Mouse (Mus musculus): Measurements from ENCODE around the gene Ptprj. TPM values are rescaled to one million over a fixed set of nuclear protein-coding genes. Genes with fewer than 3 reads are reported as not detected.
"Not testable (repeated sequence)": the region's sequence is repeated elsewhere in the genome, so short reads cannot be mapped to it uniquely, and the experiment has no call there.

Gene Ptprj
- total RNA-seq, 1 experiment from 2014 or later, result 22.7 TPM

DNA sequence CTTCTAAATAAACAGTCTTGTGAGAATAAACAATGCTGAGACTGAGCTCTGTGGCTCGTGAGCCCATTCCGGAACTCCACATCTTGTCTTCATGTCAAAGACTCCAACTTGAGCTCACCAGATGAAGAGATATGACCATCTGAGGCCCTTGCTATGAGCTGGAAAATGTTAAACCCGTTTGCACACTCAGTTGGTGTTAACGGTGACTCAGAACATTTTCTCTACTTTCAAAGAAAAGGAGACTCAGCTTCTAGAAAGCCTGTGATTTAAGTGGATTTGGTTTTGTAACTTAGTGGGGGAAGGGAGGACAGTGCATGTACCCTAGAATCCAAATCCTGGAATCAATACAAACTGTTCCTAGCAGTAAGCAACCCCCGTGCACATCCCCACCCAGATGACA, 136.6 kb downstream of the Ptprj start:
- no peak for ATAC-seq (replicated peaks; ENCODE audit: low read depth, poor library complexity, severe bottlenecking)

DNA sequence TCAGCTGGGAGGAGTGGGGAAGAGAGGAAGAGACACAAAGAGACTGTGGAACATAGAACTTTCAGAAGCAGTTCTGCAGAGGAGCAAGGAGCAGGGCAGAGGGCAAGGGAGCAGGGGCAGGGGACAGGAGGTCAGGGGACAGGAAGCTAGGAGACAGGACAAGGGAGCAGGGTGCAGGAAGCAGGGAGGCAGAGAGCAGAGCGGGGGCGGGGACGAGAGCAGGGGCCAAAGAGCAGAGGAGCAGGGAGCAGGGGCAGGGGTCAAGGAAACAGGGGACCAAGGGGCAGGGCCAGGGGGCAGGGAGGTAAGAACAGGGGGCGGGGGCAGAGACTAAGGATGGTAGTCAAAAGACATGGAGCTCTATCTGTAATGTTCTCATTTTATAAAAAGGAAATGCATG, 138.6 kb downstream of the Ptprj start:
- ATAC-seq (replicated peaks; ENCODE audit: low read depth, poor library complexity, severe bottlenecking), result not testable (repeated sequence)

DNA sequence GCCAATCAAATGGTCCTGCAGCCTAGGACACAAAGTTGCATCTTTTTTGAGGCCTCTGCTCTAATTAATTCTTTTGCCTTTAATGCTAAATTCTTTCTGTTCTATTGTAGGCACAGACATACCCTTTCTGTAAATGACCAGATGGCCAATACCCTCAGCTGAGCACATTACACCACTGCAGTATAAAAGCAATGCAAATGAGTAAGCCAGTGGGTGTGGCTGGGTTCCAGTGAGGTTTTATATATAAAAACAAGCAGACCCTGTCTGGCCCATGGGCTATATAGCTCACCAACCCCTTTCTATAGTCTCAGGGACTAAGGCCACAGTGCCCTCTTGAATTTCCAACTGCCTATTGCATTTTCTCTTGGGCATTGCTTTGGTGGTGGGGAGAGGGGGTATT, 140.3 kb downstream of the Ptprj start:
- not testable (repeated sequence) for ATAC-seq (replicated peaks; ENCODE audit: low read depth, poor library complexity, severe bottlenecking)

DNA sequence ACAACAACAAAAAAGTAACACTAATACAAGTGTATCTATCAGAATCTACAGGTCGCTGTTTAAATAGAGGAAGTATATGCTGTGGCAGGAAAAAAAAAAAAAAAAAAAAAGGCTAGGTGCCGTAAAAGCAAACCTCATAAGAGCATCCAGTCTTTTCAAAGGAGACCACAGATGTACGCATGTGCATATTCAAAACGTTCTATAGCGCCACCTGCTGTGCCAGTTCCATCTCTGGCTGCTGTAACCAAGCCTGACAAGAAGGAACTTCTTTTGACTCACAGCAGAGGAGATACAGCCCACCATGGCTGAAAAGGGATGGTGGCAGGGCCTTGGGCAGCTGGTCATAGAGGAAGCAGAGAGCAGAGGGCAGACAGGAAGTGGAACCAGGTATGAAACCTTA, 143.0 kb downstream of the Ptprj start:
- peak; percentile 92 for ATAC-seq (replicated peaks; ENCODE audit: low read depth, poor library complexity, severe bottlenecking)

DNA sequence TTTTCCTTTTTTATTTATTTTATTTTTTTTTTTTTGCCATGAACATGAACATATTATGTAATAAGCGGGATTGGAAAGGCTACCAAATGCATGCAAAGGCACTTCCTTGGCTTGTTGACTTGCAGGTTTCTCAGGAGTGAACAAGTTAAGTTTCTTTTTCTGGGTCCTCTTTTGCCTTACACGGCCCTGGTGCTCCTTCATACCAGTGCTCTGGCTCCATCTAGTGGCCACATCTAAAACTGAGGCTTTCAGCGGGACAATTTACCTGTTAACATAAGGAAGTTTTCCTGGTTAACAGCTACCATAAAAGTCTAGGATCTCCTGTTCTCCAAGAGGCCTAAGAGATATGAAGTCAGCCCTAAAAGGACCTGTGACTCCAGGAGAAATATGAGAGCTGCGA, 150.7 kb downstream of the Ptprj start:
- peak; percentile 88 for ATAC-seq (replicated peaks; ENCODE audit: low read depth, poor library complexity, severe bottlenecking)

DNA sequence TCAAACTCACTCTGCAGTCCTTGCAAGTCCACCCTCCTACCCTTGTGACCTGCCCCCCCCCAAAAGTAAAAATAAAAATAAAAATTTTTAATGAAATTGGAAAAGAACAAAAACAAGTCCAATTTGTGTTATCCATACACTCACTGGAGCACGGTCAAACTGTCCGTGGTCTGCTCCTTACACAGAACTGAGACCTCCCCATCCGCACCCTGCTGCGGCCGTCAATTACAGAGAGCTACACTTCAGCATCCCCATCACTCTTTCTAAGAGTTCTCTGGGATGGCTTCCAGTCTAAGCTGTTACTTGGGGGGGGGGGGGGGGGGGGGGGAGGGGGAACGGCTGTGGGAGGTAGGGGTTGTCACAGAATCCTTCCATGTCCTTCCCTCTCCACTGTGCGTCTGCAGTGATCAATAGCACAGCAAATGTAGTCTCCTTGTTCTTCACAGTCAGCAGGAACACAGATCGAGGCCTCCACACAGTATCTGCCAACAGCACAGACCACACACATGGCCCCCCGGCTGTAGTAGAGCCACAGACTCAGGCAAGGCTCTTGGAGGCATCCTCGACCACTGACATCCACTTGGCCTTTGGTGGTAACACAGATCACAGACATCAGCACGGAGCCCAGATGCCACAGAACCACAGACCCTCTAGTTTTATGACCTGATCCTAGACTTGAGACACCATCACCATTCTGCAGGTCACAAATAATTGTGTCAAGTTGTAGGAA, 151.3 kb downstream of the Ptprj start:
- ATAC-seq (replicated peaks; ENCODE audit: low read depth, poor library complexity, severe bottlenecking), result 0 out of 2 replicates have a peak, but pooled peaks have one; percentile 19

DNA sequence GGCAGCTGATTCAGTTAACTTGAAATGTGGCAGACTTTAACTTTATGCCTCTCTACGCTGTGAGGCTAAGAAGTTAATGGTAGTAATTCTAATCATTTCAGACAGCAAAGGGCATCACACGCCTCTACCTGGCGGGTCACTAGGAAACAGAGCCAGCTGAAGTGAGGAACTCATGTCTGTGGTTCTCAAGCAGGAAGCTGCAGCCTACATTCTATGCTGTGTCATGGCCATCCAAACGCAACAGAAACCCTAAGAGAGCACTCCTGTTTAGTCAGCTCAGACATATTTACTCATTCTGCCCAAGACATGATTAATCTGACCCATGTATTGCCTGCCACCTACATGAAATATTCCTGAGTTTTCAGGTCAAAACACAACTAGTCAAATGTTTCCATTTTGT, 155.5 kb downstream of the Ptprj start:
- peak; percentile 47; the same call in 1 of the 2 replicates for ATAC-seq (replicated peaks; ENCODE audit: low read depth, poor library complexity, severe bottlenecking)

DNA sequence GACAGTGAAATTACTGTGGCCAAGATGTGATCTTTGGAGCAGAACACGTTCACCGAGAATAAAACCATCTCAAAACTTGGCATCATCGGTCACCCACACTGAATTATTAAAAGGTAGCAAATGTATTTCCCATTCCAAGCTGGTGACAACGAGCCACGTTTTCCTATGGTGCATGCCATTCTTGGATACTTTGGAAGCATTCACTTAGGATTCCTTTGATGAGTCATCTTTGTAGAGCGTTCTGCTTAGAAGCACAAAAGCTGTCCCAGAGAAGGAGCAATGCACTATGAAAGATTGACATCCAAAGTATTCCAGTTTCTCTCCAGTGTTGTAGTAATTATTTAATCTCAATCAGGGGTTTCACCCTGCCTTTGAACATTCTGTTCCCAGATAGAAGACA, 158.2 kb downstream of the Ptprj start:
- not testable (repeated sequence) for ATAC-seq (replicated peaks; ENCODE audit: low read depth, poor library complexity, severe bottlenecking)

DNA sequence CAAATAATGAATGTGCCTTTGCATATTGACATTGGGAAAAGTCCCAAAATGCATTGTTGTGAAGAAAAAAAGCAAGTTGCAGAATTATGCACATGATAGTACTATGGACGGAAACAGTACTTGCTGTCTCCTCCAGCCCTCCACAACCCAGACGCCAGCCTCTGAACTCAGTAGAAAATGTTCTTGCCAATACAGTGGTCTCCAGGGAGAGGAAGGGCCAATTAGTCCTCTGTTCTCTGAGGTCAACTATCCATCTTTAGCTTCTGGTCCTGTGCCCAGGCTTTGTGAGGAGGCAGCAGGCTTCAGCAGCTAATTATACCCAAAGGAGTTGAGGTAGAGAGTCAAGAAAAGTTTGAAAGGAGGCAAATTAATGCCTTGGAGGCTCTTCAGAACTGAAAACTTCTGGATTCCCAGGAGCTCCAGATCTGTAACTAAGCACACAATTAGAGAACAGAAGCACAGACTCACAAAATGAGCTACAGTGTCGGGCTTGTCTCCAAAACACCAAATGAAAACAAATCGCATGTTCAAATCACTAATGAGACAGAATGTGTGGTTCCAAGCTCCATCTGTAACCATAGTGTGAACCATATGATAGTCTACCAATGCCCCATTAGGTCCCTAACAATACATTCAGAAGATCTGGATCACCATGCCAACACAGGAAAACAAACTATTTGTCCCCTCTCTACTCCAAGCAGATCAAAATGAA, 166.2 kb downstream of the Ptprj start:
- not testable (repeated sequence) for ATAC-seq (replicated peaks; ENCODE audit: low read depth, poor library complexity, severe bottlenecking)

DNA sequence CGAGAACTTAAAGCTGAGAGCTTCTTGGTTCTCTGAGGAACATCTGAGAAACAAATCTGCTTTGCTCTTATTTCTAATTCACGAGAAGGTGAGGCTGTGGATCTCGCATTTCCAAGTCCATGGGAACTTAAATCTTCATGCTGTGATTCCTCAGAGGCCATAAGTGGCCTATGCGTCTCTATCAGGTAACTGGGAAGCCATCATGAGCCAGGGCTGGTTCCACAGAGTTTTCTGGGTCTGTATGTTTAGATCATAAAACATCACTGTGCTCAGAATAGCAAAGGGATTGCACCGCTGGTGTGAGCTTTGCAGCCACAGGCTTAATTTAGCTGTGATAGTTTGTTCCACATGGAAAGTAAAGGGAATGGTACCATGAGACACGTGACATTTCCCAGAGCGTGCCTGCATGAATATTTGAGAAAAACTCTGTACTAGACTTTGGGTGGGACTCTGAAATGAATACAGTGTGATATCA, 181.8 kb downstream of the Ptprj start, which contains the start of gene Olfr1274-ps:
Olfr1274-ps (plus strand) TSS at position 51 of the 475 bp plus-strand sequence.
- not testable (repeated sequence) for ATAC-seq (replicated peaks; ENCODE audit: low read depth, poor library complexity, severe bottlenecking)

Other genes starting within 250 kb of the Ptprj start
- not detected in 2 replicates for gene Olfr1274-ps, start 182.0 kb downstream of the Ptprj start, total RNA-seq (2017)
- gene Nup160, start 96.6 kb upstream of the Ptprj start, total RNA-seq (2017), result 40.7 and 80.8 TPM in 2 replicates
- 148 and 165 TPM in 2 replicates for gene Fnbp4, start 164.7 kb upstream of the Ptprj start, total RNA-seq (2017)
- gene Agbl2, start 202.1 kb upstream of the Ptprj start, total RNA-seq (2017), result not detected in 2 replicates

All from common myeloid progenitor, adult 5-6 weeks (primary cell).